Mouse (Mus musculus): ENCODE measurements around the gene Elf1.

- TF ChIP-seq CTCF (IDR thresholded peaks at IDR 0.05) = no peak
- TF ChIP-seq EP300 (IDR thresholded peaks at IDR 0.05) = no peak
Observed at GRCm38 (mm10) chr14:79530761-79531160, 49.8 kb downstream of the Elf1 start.

Data from lung, postnatal 0 days (tissue).